Mouse (Mus musculus): Measurements from ENCODE around the gene Tor4a. TPM values are rescaled to one million over a fixed set of nuclear protein-coding genes. Genes with fewer than 3 reads are reported as not detected.

The Tor4a gene
- 9.9 and 11.1 TPM in 2 replicates for polyA plus RNA-seq (2012)

DNA sequence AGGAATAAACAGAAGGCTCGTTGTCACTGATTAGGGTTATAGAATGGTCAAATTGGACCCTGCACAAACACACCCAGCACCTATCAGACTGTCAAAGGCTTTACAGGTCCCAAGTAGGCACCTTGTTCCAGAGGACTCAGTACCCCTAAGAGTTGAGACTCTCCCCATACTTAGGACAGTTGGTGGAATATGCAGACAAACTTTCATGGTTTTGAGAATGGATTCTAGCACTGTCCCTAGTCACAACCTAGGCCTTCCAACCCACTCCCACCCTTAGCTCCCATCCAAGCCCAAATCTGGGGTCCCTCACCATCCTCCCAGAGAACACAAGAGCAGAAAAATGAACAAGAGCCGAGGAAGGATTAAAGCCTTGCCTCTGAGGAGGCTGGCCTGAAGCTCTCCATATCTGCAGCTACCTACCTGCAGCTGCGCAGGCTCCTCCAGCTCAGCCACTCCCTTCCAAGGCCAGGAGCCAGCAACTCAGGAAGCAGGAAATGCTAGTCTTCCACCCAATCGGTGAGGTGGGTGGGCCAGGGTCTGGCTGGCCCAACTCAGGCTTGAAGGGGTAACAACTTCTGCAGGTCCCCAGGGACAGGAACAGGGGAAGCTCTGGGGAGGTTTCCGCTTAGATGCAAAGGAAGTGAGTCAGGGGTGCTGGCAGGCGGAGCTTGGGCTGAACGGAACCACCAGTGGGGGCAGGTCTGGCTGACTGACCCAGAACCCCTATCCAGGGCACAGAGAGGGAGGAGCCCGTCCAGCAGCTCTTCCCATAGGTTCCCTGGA lies at the start of gene Tor4a:
Gene Tor4a, minus strand, starts transcription at position 715 of the 783 bp plus-strand sequence.
- TF ChIP-seq GATA1 (IDR thresholded peaks at IDR 0.05; ENCODE audit: low read length) = no peak

DNA sequence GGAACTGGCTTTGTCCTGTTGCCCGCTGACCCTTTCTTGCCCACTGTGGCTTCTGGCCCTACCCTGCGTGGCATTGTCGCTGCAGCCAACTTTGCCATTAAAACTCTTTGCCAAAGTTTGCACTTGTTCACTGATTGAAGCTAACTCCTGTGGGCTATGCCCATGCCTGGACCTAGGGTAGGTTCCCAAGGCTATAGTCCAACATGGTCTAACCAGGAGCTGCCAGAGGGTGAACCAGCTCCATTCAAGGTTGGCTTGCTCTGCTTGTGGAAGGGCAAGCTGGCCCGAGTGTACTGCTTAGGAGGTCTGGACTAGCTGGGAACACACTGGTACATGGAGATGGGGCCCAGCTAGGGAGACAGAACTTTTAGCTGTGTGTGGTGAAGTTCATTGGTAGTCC lies 47.5 kb upstream of the Tor4a start:
- no peak for TF ChIP-seq GATA1 (IDR thresholded peaks at IDR 0.05; ENCODE audit: low read length)

DNA sequence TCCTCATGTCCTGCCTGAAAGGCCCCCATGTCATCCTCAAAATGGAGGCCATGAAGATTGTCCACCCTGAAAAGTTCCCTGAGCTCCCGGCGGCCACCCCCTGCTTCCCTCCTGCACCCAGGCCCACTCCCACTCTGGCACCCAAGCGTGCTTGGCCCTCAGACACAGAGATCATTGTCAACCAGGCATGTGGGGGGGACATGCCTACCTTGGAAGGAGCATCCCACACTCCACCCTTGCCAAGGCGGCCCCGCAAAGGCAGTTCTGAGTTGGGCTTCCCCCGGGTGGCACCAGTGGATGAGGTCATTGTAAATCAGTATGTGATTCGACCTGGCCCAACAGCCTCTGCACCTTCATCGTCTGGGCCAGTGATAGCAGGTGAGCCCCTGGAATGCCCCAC lies 46.7 kb upstream of the Tor4a start:
- TF ChIP-seq GATA1 (IDR thresholded peaks at IDR 0.05; ENCODE audit: low read length) = no peak

DNA sequence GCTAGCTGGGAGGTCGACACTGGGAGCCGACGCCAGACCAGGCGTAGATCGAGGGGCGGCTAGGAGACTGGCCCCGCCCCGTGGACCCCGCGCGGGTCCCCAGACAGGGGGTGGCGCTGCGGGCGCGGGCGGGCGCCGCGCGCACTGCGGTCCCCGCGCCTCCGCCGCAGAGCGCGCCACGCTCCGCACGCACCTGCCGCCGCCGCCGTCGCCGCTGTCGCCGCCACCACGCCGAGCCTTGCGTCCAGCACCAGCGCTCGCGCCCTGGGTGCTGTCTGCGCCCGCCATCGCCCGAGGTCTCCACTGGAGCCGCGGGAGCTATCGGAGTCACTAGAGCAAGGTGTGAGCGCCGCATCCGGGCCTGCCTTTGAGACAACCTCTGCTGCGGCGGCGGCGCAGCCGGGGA lies 45.4 kb upstream of the Tor4a start, which contains the start of the genes Rnf208 and Cysrt1:
Gene Rnf208, plus strand, starts transcription at position 155 of the 406 bp plus-strand sequence.
Gene Cysrt1, minus strand, starts transcription at position 352 of the 406 bp plus-strand sequence.
- no peak for TF ChIP-seq GATA1 (IDR thresholded peaks at IDR 0.05; ENCODE audit: low read length)

DNA sequence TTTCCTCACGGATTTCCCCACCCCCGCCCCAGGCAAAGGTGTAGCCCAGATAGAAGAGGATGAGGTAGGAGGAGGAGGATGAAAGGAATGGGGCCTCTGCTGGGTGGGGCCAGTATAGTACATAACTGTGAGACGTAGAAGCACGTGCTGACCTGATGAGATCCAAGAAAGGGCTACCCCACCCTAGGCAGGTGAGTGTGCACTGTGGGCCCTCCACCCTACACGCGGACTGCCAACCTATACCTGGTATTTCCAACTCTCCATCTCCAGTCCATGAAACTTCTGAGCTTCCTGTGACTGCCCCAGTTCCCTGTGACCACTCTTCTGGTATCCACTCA lies 44.7 kb upstream of the Tor4a start:
- TF ChIP-seq GATA1 (IDR thresholded peaks at IDR 0.05; ENCODE audit: low read length) = no peak

DNA sequence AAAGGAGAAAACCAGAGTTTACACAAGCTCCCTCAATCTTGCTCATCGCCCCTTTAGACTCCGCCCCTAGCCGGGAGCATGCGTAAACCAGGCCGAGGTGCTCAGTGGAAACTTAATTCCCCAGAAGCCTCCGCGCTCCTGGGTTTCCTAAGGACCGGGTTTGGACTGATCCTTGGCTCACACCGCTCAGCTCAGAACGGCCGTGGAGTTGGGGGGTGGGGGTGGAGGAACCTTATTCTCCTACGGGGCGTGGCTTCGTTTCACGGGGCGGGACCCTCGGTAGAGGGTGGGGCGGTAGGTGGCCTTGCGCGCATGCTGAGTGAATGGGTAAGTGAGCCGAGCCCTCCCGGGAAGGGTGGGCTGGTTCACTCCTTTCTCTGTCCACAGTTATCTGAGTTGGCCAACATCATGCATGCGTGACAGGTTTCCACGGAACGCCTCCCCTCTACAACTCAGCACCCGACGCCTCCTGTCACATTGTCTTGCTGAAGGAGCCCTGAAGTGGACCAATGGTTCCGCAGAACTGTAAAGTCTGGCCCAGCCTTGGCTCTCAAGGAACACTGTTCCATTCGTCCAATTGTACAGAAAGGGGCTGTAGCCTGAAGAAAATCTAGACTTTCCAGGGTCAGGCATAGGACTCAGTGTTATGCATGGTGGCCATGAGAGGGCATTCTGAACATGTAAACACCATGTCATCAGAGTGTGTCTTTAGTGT lies 44.2 kb upstream of the Tor4a start:
- no peak for TF ChIP-seq GATA1 (IDR thresholded peaks at IDR 0.05; ENCODE audit: low read length)

DNA sequence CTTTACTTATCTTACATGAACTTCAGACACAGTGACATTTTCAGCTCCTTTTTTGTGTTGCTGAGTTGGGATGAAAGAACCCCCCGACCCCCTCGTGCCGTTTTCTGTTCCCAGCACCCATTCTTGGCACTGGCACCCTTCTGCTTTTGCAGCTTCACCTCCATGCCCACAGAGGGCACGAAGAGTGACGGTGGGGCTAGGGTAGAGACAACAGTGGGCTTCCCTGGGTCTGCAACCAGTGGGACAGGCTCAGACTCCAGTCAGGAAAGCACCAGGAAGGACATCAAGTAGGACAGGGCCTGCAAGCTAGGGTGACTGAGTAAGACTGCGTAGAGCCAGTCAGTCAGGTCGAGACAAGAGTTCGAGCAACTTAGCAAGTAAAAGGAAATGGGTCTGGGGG lies 43.6 kb upstream of the Tor4a start:
- no peak for TF ChIP-seq GATA1 (IDR thresholded peaks at IDR 0.05; ENCODE audit: low read length)

DNA sequence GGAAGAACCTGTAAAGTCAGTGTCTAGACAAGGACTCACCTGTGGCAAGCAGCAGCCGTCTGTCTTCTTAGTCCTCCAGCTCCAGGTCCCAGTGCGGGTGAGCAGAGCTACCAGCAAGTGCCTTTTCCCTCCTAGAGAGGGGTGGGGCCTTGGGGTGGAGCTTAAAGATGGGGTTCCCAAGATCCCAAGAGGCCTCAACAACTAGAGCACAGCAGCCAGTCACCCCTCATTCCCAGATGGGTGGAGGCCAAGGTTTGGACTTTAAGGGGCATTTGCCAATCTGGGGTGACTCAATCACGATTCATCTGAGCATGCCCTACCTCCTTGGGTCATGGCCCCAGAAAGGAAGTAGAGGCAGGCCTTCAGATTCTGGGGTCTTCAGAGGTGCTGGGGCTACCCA lies 43.1 kb upstream of the Tor4a start:
- TF ChIP-seq GATA1 (IDR thresholded peaks at IDR 0.05; ENCODE audit: low read length) = no peak

DNA sequence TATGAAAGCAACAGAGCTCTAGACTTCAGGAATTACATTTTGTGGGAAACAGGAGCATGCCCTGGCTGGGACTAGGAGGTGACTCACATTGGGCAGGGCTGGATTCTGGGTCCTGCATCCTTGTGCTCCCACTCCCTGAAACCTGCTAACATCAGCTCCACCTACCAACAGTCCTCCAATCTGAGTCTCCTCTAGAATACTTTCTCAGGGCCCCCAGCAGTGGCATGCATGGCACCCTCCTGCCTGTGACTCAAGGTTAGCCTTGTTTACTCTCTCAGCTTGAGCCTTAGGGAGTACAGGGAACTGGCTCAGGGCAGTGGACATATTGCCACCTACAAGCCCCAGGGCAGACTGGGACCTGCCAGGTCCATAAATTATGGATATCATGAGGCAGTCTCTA lies 41.4 kb upstream of the Tor4a start:
- TF ChIP-seq GATA1 (IDR thresholded peaks at IDR 0.05; ENCODE audit: low read length) = no peak

DNA sequence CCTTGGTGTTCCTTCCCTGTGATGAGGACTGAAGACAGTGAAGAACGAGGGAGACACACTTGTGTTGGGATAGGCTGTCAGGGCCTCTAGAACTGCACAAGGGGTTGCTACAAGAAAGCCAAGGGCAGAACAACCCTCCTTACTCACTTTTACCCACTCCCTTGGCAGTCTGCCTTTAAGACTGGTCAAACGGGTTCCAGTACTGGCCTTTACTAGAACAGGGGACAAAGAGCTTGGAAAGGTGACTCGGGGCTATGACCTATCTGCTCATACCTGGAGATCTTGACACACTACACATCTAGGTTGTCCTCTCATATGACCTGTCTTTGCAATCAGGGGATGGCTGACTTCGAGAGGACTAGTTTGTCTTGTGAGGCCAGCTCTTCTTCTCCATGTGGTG lies 40.8 kb upstream of the Tor4a start:
- TF ChIP-seq GATA1 (IDR thresholded peaks at IDR 0.05; ENCODE audit: low read length) = no peak

DNA sequence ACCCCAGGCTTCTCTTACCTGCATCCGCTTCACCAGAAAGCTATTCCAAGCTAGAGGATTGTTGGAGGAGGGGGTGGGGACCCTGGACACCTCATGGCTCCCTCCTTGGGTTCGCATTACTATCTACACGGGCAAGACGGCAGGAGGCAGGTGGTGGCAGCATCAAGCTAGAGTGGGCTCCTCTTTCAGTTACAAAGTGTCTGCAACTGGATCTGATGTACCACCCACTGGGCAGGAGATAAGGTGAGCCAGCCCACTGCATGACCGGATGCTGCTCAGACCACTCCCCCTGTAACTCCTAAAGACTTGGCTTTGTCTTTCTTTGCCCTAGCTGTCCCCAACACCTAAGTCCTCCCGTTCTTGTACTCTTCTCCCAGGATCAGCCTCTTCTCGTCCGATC lies 39.9 kb upstream of the Tor4a start, which contains the start of gene Rnf224:
Gene Rnf224, minus strand, starts transcription at position 174 of the 400 bp plus-strand sequence.
- no peak for TF ChIP-seq GATA1 (IDR thresholded peaks at IDR 0.05; ENCODE audit: low read length)

DNA sequence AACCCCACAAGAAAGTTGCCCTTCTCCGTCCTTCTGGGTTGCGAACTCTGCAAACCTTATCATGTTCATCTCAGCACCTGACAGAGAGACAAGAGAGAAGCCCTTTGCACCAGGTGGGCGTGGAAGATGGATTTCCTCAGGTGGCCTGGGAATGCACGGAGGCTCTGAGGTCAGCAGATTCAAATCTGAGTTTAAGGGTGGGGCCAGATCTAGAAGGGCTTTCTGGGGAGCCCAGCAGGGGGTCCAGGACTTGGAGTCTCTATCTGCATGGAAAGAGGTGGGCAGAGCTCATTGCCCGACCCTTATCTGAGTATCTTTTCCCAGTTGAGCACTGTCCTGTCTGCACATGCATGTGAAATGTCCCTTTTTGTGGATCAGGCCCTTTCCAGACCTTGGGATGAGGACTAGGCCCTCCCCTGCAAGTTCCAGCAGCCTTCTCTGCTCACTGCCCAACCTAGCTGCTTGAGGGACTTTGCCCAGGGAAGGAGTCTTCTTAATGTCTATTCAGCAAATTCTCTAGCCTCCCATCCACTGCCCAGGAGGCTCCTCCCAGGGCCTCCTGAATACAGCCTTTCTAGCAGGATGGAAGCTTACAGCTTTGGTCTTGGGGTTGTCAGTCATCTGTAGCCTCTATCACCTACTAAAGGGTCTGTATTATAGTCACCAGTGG lies 38.0 kb upstream of the Tor4a start:
- no peak for TF ChIP-seq GATA1 (IDR thresholded peaks at IDR 0.05; ENCODE audit: low read length)

DNA sequence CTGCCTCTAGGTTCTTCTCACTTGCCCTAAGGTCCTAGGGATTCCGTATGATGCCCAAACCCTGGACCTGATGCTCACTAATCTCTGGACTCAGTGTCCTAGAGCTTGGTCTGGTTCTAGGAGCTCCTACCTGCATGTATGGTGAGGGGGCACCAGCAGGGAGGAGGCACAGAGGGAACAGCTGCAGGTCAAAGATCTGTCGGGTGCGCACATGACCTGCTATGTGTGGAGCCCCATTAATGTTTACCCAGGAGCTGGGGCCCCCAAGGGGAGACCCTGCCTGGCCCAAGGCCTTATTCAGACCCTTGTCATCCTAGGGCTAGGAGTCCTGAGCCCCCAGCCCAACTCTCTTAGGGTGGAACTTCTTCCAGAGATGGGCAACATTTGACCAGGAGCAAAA lies 37.4 kb upstream of the Tor4a start, which contains the start of gene Slc34a3:
Gene Slc34a3, minus strand, starts transcription at position 315 of the 400 bp plus-strand sequence.
- no peak for TF ChIP-seq GATA1 (IDR thresholded peaks at IDR 0.05; ENCODE audit: low read length)

DNA sequence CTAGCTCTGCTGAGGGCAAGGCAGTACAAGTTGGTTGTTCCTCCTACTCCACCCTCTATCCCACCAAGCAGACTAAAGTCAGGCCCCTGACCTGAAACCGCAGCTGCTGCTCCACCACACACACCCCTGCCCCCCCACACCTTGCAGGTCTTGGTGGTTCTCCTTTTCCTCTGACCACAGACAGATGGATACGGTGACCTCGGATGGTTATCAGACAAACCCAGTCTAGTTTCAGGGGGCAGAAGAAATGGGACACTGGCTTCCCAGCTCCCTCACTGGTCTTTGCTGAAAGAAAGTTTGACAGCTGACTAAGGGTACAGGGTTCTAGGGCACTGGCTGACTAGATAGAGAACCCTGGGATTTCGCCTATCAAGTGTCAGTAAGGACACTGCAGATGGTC lies 36.7 kb upstream of the Tor4a start:
- TF ChIP-seq GATA1 (IDR thresholded peaks at IDR 0.05; ENCODE audit: low read length) = peak; percentile 66

DNA sequence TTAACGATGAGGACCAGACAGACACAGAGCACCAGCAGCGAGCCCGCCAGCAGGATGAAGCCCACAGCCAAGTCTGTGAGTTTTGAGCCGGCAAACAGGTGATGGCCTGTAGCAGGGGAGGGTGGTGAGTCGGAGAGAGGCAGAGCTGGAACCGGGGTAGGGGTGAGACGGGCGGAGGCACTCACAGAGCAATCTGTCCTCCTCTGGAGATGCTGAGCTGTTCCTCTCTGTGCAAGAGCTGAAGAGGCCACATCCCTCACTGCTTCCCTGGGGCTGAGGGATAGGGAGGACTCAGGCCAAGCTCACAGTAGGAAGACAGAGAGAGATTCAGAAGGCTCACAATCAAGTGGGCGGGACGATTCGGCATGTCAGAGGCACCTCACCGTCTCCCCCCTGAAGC lies 34.4 kb upstream of the Tor4a start:
- no peak for TF ChIP-seq GATA1 (IDR thresholded peaks at IDR 0.05; ENCODE audit: low read length)

DNA sequence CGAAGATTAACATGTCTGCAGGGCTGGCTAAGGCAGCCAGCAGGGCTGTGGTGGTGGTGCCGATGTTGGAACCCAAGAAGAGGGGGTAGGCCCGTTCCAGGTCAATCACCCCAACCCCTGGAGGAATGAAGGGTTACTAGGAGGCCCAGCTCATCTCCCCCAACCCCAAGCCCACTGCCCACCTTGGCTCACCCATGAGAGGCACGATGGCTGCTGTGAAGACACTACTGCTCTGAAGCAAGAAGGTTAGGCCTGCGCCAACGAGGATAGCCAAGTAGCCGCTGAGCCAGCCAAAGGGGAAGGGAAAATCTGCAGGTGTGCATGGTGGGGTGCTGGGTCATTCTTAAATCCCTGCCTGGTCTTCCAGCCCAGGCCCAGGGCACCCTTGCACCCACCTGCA lies 33.9 kb upstream of the Tor4a start:
- no peak for TF ChIP-seq GATA1 (IDR thresholded peaks at IDR 0.05; ENCODE audit: low read length)

All from G1E-ER4 (cell line).